Mouse (Mus musculus) embryonic facial prominence, embryonic 13.5 days (tissue): Measurements from ENCODE around the gene Man2a1. TPM values are rescaled to one million over a fixed set of nuclear protein-coding genes. Genes with fewer than 3 reads are reported as not detected.

Source experiments
- ATAC-seq: fragments of 200-750 bp; cut with Nextera tagmentation; 2 replicates; pipeline ENCODE4 v1.8.0; 2017; ENCODE audit warnings: low read depth; ENCODE audit not compliant: insufficient number of reproducible peaks, insufficient read depth, low FRiP score, low TSS enrichment
- H3K27ac ChIP-seq: fragments of 300-500 bp; sonication (generic); 2 replicates; pipeline ENCODE4 v1.5.1; 2015; ENCODE audit warnings: moderate library complexity, mild to moderate bottlenecking, inconsistent platforms
- H3K27me3 ChIP-seq: fragments of 300-500 bp; sonication (generic); 2 replicates; pipeline ENCODE4 v1.6.1; 2015; ENCODE audit warnings: mild to moderate bottlenecking, inconsistent platforms
- H3K36me3 ChIP-seq: fragments of 300-500 bp; sonication (generic); 2 replicates; pipeline ENCODE4 v1.6.1; 2015; ENCODE audit warnings: mild to moderate bottlenecking, inconsistent platforms
- H3K4me1 ChIP-seq: fragments of 300-500 bp; sonication (generic); 2 replicates; pipeline ENCODE4 v1.6.1; 2015; ENCODE audit warnings: inconsistent platforms
- H3K4me2 ChIP-seq: fragments of 300-500 bp; sonication (generic); 2 replicates; pipeline ENCODE4 v1.6.1; 2015; ENCODE audit warnings: moderate library complexity, mild to moderate bottlenecking, inconsistent platforms
- H3K4me3 ChIP-seq: fragments of 300-500 bp; sonication (generic); 2 replicates; pipeline ENCODE4 v1.5.1; 2015; ENCODE audit warnings: mild to moderate bottlenecking, inconsistent platforms
- H3K9ac ChIP-seq: fragments of 300-500 bp; sonication (generic); 2 replicates; pipeline ENCODE4 v1.6.1; 2015; ENCODE audit warnings: mild to moderate bottlenecking, inconsistent platforms
- H3K9me3 ChIP-seq: fragments of 300-500 bp; sonication (generic); 2 replicates; pipeline ENCODE4 v1.6.1; 2016; ENCODE audit warnings: inconsistent platforms
- WGBS: fragments of 180-500 bp; shearing (Covaris S2); methylation state at CpG from one replicate; pipeline ENCODE4 v1.1.7; 2015; ENCODE audit warnings: mixed read lengths; 5-methylcytosine and 5-hydroxymethylcytosine counted together
- polyA plus RNA-seq: library from polyadenylated mRNA; unstranded; fragments of >200 nt; fragmentation: Nextera tagmentation; extraction: Ambion mirVana; gene quantifications from 2 replicates; pipeline ENCODE4 v1.2.1, GENCODE M21; 2015

Gene Man2a1
- polyA plus RNA-seq, 1 experiment from 2014 or later, result 10.0 TPM

GRCm38 (mm10) chr17:64802168-64802955 lies 201.8 kb downstream of the Man2a1 start:
- 38% methylated on average over 11 of the region's 11 CpGs for WGBS
- Histone ChIP-seq H3K9me3 (no peaks in the 10 kb centered on the region), H3K27me3 (no peaks in the 10 kb centered on the region), H3K9ac (no peak overlapping the region), H3K36me3 (no peaks in the 10 kb centered on the region), H3K27ac (no peak overlapping the region), H3K4me2 (peak overlapping the region; percentile 9; the same call in 1 of the 2 replicates), H3K4me3 (no peak overlapping the region), H3K4me1 (peaks cover 16% of the 10 kb centered on the region)
- no peak for ATAC-seq

- 46% methylated on average over 7 of the region's 7 CpGs for WGBS
- no peaks in the 10 kb centered on the region for H3K36me3 ChIP-seq
Observed at GRCm38 (mm10) chr17:64802956-64803275, 202.4 kb downstream of the Man2a1 start.

More at GRCm38 (mm10) chr17:64802956-64803275, 202.4 kb downstream of the Man2a1 start:
- Histone ChIP-seq H3K4me3 (no peak overlapping the region), H3K9me3 (no peaks in the 10 kb centered on the region), H3K27ac (no peak overlapping the region), H3K27me3 (no peaks in the 10 kb centered on the region), H3K4me2 (no peak overlapping the region), H3K4me1 (peaks cover 16% of the 10 kb centered on the region), H3K9ac (no peak overlapping the region)
- ATAC-seq, result no peak

Other genes with a start within 250 kb of the Man2a1 start
- gene 4930583I09Rik, start 235.3 kb downstream of the Man2a1 start, polyA plus RNA-seq, result not detected in 2 replicates